Mouse (Mus musculus): Measurements from ENCODE around the gene Tgfbr1.

Gene Tgfbr1

DNA sequence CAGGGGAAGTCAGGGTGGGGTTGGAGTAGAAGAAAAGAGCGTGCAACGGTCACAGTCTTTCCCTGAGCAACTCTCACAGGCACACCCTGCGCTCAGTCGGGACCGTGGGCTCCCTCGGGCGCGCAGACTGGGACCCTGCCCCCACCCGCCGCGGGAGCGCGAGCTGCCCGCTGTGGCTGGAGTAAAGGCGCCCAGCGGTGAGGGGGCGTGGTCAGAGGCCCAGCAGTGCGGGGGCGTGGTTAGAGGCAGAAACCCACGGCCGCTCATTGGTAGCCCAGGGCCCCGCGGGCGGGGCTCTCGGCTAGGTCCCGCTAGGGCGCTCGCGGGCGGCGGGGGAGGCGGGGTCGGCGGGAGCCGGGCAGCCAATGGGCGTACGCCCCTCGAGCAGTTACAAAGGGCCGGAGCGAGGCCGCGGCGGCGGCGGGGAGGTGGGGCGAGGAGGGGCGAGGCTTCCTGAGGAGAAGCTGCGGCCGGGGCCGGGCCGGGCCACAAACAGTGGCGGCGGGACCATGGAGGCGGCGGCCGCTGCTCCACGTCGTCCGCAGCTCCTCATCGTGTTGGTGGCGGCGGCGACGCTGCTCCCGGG, at the start of gene Tgfbr1:
Tgfbr1 (plus strand) TSS at position 420 of the 586 bp plus-strand sequence.
- DNase-seq (ENCODE audit: low spot score) = peak; percentile 99

- DNase-seq (ENCODE audit: low spot score) = no peak
Measured at GRCm38 (mm10) chr4:47303340-47303998, 49.6 kb upstream of the Tgfbr1 start.

- no peak for DNase-seq (ENCODE audit: low spot score)
Measured at GRCm38 (mm10) chr4:47309886-47310625, 43.0 kb upstream of the Tgfbr1 start.

DNA sequence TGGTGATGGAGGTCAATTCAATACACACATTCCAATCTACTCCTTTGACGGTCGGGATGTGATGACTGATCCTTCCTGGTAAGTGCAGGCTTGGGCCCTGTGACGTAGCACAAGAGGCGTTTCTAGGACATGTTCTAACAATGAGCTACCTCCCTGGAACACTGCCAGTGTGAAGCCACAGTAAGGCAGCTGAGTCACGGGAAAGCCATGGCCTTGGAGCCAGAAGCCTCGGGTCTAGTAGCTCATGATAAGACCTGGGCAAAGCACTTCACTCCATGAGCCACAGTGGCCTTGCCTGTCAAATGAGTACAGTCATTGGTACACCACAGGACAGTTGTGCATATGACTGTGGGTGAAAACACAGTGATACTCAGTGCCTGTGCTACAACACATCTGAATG, 42.2 kb upstream of the Tgfbr1 start:
- DNase-seq (ENCODE audit: low spot score) = no peak

DNA sequence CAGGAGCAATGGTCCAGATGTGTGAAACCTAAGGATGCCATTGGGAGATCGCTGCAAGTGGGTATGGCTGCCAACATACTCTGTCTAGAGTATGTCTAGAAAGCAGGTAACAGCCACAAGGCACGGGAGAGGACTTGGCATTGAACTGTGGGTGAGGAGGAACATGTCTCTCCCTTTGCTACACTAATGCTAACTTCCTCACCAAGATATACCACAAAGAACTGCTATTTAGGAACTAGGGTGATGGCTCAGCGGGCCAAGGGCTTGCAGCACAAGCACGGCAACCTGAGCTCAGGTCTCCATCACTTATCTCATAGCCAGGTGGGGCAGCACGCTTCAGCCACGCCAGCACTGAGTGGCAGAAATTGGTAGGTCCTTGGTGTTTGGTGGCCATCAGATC, 41.6 kb upstream of the Tgfbr1 start:
- DNase-seq (ENCODE audit: low spot score) = no peak

GRCm38 (mm10) chr4:47311929-47312328, 41.1 kb upstream of the Tgfbr1 start:
- DNase-seq (ENCODE audit: low spot score) = no peak

DNA sequence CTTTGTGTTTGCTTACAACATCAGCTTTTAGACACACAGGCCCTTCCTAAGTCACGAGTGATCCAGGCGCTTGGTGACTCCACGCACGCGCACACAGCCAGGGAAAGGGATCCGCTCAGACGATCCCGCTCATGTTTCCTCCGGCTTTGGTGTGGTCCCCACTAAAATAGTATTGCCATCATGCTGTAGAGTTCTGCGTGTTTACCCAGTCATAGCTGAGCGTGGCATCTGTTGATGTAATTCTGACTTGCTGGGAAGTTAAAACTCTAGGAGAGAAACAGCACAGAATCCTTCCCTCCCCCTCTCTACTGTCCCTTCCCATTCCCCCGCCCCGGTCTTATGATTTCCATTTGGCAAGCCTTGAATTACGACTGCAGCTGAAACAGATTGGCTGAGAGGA, 40.3 kb upstream of the Tgfbr1 start:
- no peak for DNase-seq (ENCODE audit: low spot score)

DNA sequence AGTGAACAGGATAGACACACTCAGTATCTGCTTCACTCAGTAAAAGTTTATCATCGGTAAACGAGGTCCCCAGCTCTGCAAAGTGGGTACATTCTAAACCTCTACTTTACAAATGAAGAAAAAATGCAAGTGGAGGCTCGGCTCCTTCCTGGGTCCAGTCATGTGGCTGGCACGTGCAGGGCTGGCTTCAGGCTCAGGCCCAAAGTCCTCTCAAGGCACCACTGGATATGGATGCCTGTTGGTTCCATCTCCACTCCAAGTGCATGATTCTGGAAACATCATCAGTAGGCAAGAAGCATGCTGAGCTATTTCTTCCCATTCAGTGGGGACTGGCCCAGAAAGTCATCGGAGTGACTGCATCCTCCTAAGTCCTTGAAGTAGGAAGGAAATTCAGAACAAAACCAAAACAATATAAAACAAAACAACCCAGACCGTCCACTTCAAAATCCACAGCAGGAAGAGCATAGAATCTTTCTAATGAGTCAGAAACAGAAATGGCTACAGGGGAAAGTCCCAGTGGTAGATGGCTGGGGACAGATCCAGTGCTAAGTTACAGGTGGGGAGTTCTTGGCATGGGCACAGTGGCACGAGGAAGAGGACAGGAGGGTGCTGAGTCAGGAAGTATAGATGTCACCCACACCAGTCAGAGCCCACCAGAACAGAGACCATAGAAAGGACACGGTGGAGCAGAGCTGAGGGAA, 39.2 kb upstream of the Tgfbr1 start:
- DNase-seq (ENCODE audit: low spot score) = no peak

DNA sequence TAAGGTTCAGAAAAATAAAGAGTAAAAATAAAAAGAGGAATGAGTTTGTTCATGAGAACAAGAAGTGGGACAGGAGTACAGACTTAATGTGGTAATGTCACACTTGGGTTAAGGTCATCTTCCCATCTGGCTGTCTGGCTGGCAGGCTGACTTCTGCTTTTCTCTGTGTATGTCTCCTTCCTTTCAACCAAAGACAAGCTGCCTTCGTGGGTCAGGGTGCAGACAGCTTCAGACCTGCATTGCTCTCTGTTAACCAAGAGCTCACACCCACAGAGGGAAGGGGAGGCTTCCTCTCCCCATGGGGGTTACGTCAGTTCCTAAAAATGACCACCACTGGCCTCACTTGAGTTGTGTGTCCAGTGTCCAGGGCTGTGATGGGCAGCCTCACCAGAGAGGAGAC, 37.6 kb upstream of the Tgfbr1 start:
- DNase-seq (ENCODE audit: low spot score) = no peak

GRCm38 (mm10) chr4:47316432-47316831, 36.6 kb upstream of the Tgfbr1 start:
- DNase-seq (ENCODE audit: low spot score) = no peak

- no peak for DNase-seq (ENCODE audit: low spot score)
Measured at GRCm38 (mm10) chr4:47319561-47320321, 33.3 kb upstream of the Tgfbr1 start.

DNA sequence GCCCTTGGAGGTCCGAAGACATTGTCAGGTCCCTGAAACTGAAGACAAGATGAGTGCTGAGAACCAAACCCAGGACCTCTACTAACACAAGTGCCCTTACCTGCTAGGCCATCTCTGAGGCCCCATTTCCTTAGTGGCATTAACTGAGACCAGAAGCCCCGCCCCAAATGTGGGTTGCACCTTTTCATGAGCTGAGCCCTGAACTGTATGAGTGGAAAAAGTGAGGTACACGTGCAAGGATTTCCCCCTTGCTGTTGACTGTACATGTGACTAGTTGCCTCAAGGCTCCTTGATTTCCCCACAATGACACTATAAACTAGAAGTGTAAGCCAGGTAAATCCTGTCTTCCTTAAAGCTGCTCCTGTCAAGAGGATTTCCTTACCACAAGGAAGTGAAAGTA, 30.7 kb upstream of the Tgfbr1 start:
- DNase-seq (ENCODE audit: low spot score) = no peak

- DNase-seq (ENCODE audit: low spot score) = no peak
Measured at GRCm38 (mm10) chr4:47324206-47324605, 28.8 kb upstream of the Tgfbr1 start.

GRCm38 (mm10) chr4:47327782-47328181, 25.2 kb upstream of the Tgfbr1 start:
- no peak for DNase-seq (ENCODE audit: low spot score)

DNA sequence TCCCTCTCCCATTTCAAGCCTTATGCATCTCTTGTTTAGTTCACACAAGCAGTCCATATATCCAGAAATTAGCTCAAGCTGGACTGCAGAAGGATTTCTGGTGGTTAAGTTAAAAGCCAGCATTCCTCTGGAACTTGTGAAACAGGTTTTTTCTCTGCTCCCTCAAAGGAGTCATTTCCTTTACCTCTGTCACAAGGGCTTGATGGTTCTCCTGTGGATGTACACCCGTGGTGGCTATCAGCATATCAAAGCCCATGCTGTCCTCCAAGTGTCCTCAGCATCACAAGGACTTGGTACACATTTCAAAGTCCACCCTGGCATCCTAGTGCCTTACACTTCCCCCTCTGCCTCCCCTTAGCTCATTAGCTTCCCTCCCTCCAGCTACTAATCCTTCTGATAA, 23.7 kb upstream of the Tgfbr1 start:
- no peak for DNase-seq (ENCODE audit: low spot score)

- DNase-seq (ENCODE audit: low spot score) = no peak
Measured at GRCm38 (mm10) chr4:47330378-47331052, 22.5 kb upstream of the Tgfbr1 start.

- DNase-seq (ENCODE audit: low spot score) = no peak
Measured at GRCm38 (mm10) chr4:47332812-47333343, 20.1 kb upstream of the Tgfbr1 start.

DNA sequence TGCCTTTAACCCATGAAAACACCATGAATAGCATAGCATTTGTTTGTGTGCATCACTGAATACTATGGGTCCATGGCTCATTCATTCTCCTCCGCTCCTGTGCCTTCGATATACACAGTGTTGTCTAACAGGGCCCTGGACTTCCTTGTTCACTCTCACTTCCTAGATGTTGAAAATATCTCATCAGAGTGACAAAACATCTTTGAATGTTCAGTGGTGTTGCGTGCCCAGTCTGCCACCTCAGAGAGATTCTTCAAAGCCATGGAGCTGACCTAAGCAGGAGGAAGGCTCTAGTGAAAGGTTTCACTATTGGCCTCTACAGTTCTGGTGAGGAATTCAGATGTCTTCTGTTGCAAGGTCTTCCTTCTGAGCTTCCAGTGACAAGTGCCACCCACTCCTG, 19.5 kb upstream of the Tgfbr1 start:
- DNase-seq (ENCODE audit: low spot score) = no peak

DNA sequence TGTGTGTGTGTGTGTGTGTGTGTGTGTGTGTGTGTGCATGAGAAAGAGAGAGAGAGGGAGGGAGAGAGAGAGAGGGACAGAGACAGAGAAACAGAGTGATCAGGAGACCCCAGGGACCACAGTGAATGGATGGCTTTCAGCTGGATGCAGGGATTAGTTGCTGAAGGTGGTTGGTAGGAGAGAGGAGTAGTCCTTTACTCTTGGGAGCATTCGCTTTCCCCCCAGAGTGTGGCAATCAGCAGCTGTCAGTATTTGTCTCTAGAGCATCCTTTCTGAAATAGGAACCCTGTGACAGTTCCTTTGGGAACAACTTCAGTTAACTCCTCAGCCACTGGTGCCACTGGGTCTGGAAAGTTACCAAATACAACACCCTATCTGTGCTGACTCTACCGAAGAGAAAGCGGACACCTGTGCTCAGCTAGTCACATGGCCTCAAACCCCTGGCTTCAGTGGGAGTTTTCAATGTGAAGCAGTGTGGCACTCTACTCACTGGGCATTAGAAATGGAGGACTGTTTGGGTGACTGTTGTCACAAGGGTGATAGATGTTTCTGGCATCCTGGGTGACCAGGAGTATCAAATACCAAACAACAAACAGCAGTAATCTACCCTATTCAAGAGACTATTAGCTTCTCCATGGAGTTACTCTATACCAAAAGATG, 16.0 kb upstream of the Tgfbr1 start:
- DNase-seq (ENCODE audit: low spot score) = no peak

DNA sequence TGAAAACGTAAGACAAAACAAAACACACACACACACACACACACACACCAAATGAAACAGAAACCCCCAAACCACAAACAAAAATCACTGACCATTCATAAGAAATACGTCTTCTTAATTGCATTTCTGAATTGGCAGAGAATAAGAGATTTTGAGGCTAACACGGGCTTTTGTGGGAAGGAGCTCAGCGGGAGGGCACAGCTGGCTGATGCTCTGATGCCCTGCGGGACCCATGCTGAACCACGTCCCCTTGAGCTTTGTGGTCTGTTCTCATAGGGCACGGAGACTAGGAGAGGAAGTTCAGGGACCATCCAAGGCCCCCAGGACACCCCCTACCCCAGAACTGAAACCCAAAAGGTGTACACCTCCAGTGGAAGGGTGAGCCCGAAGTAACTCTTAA, 10.4 kb upstream of the Tgfbr1 start:
- no peak for DNase-seq (ENCODE audit: low spot score)

- no peak for DNase-seq (ENCODE audit: low spot score)
Measured at GRCm38 (mm10) chr4:47347022-47347421, 6.0 kb upstream of the Tgfbr1 start.

Data from yolk sac, embryonic 10.5 days (tissue).